ENCODE assay signal across 26 mouse cellular contexts in genomic region chr4:52517580-52517979, GRCm38 (mm10). TPM values are rescaled to one million over a fixed set of nuclear protein-coding genes. Genes with fewer than 3 reads are reported as not detected.
DNase-seq lines count a peak whose midpoint lies in the region; ATAC-seq and TF ChIP-seq lines count a peak whose summit lies in the region.
"Had no signal": no experiment of that assay in that cellular context is flagged by ENCODE, and none has a peak within 500 bp of the region (broad histone marks: within the 10 kb centered on the region; RNA-seq: fewer than 3 reads in every experiment).

No protein-coding gene starts in this region.

- no peak for TF ChIP-seq CTCF in intestine, postnatal 0 days (IDR thresholded peaks at IDR 0.05; ENCODE audit: low read depth)

- no peak overlapping the region for H3K9ac ChIP-seq in hindbrain, embryonic 11.5 days (ENCODE audit: low read depth, low read length)
- H3K9ac ChIP-seq in hindbrain, embryonic 12.5 days: no peak overlapping the region
- no peak overlapping the region for H3K9ac ChIP-seq in neural tube, embryonic 11.5 days (ENCODE audit: low read length)
- H3K9ac ChIP-seq in intestine, postnatal 0 days (ENCODE audit: low read depth, low read length): no peak overlapping the region
- H3K9ac ChIP-seq: forebrain, postnatal 0 days; heart, embryonic 15.5 days; liver, embryonic 14.5 days; midbrain, embryonic 12.5 days had no signal

- no peaks in the 10 kb centered on the region for H3K27me3 ChIP-seq in hindbrain, embryonic 11.5 days (ENCODE audit: control insufficient read depth, insufficient read depth, low read length)
- H3K27me3 ChIP-seq in hindbrain, embryonic 12.5 days: no peaks in the 10 kb centered on the region
- H3K27me3 ChIP-seq in neural tube, embryonic 11.5 days (ENCODE audit: control insufficient read depth, insufficient read depth, low read length): no peaks in the 10 kb centered on the region
- no peaks in the 10 kb centered on the region for H3K27me3 ChIP-seq in intestine, postnatal 0 days (replicated peaks; ENCODE audit: control insufficient read depth, insufficient read depth, low read length)
- H3K27me3 ChIP-seq: heart, embryonic 15.5 days; midbrain, embryonic 12.5 days had no signal

- H3K9me3 ChIP-seq in hindbrain, embryonic 11.5 days (ENCODE audit: control insufficient read depth, low read length): no peaks in the 10 kb centered on the region
- no peaks in the 10 kb centered on the region for H3K9me3 ChIP-seq in hindbrain, embryonic 12.5 days (replicated peaks)
- H3K9me3 ChIP-seq in neural tube, embryonic 11.5 days (ENCODE audit: control insufficient read depth, low read length): no peaks in the 10 kb centered on the region
- no peaks in the 10 kb centered on the region for H3K9me3 ChIP-seq in intestine, postnatal 0 days (ENCODE audit: control insufficient read depth)
- H3K9me3 ChIP-seq: heart, embryonic 15.5 days; midbrain, embryonic 12.5 days had no signal

- H3K36me3 ChIP-seq in hindbrain, embryonic 11.5 days (ENCODE audit: control insufficient read depth, insufficient read depth, low read length): no peaks in the 10 kb centered on the region
- no peaks in the 10 kb centered on the region for H3K36me3 ChIP-seq in hindbrain, embryonic 12.5 days
- no peaks in the 10 kb centered on the region for H3K36me3 ChIP-seq in neural tube, embryonic 11.5 days (ENCODE audit: control insufficient read depth, insufficient read depth, low read length)
- H3K36me3 ChIP-seq in intestine, postnatal 0 days (ENCODE audit: control insufficient read depth, insufficient read depth): no peaks in the 10 kb centered on the region
- H3K36me3 ChIP-seq: heart, embryonic 15.5 days; midbrain, embryonic 12.5 days had no signal

- H3K4me3 ChIP-seq in hindbrain, embryonic 11.5 days (ENCODE audit: low read depth, low read length): no peak overlapping the region
- H3K4me3 ChIP-seq in hindbrain, embryonic 12.5 days: no peak overlapping the region
- no peak overlapping the region for H3K4me3 ChIP-seq in neural tube, embryonic 11.5 days (ENCODE audit: low read depth, low read length)
- H3K4me3 ChIP-seq in intestine, postnatal 0 days (ENCODE audit: low read depth, low read length): no peak overlapping the region
- H3K4me3 ChIP-seq: heart, embryonic 15.5 days; left cerebral cortex, adult 2 months; midbrain, embryonic 12.5 days had no signal

- H3K27ac ChIP-seq in hindbrain, embryonic 11.5 days (ENCODE audit: low read depth, low read length): no peak overlapping the region
- no peak overlapping the region for H3K27ac ChIP-seq in hindbrain, embryonic 12.5 days
- H3K27ac ChIP-seq in neural tube, embryonic 11.5 days (ENCODE audit: low read depth, low read length): no peak overlapping the region
- H3K27ac ChIP-seq in intestine, postnatal 0 days (ENCODE audit: low read depth, low read length): no peak overlapping the region
- H3K27ac ChIP-seq: heart, embryonic 15.5 days; left cerebral cortex, adult 2 months; liver, embryonic 14.5 days; midbrain, embryonic 12.5 days; stomach, postnatal 0 days had no signal

- H3K4me1 ChIP-seq in hindbrain, embryonic 11.5 days (replicated peaks; ENCODE audit: control insufficient read depth, insufficient read depth, low read length): no peaks in the 10 kb centered on the region
- no peaks in the 10 kb centered on the region for H3K4me1 ChIP-seq in hindbrain, embryonic 12.5 days
- no peaks in the 10 kb centered on the region for H3K4me1 ChIP-seq in neural tube, embryonic 11.5 days (ENCODE audit: control insufficient read depth, insufficient read depth, low read length)
- no peaks in the 10 kb centered on the region for H3K4me1 ChIP-seq in intestine, postnatal 0 days (replicated peaks; ENCODE audit: control insufficient read depth, insufficient read depth, low read length)
- H3K4me1 ChIP-seq: heart, embryonic 15.5 days had no signal

- 8% methylated on average over 4 of the region's 4 CpGs for WGBS in hindbrain, embryonic 11.5 days
- WGBS in hindbrain, embryonic 12.5 days: 11% methylated on average over 4 of the region's 4 CpGs
- WGBS in neural tube, embryonic 11.5 days: 14% methylated on average over 4 of the region's 4 CpGs
- WGBS in intestine, postnatal 0 days: 21% methylated on average over 4 of the region's 4 CpGs

- peak; percentile 4 for DNase-seq in embryo, embryonic 9.5 days (ENCODE audit: extremely low spot score)
- DNase-seq in embryo, embryonic 11 days: no peak
- DNase-seq in hindbrain, embryonic 11.5 days (ENCODE audit: low spot score): peak; percentile 11
- peak; percentile 11 for DNase-seq in neural tube, embryonic 11.5 days (ENCODE audit: low spot score)
- no peak for DNase-seq in neural tube, embryonic 10.5 days (ENCODE audit: extremely low spot score, low spot score)
- DNase-seq: adrenal gland, postnatal 10 days; cerebellum, adult 18-20 months; cerebellum, postnatal 14 days; forebrain, postnatal 0 days; gastrocnemius, postnatal 14 days; heart, adult 11 months; kidney, adult 18-20 months; kidney, postnatal 4 days; layer of hippocampus, adult 9-11 months; lung, postnatal 10 days; thymus, adult 2 months; thymus, postnatal 4 days had no signal

- 0 out of 2 replicates have a peak, but pooled peaks have one; percentile 40 for ATAC-seq in hindbrain, embryonic 11.5 days (ENCODE audit: low FRiP score)
- no peak for ATAC-seq in hindbrain, embryonic 12.5 days (ENCODE audit: low FRiP score)
- no peak for ATAC-seq in neural tube, embryonic 11.5 days (ENCODE audit: insufficient read depth, low FRiP score, low TSS enrichment)
- ATAC-seq in intestine, postnatal 0 days: no peak
- ATAC-seq: activated CD4-positive, CD25-positive, alpha-beta regulatory T cell, adult 4 months; forebrain, postnatal 0 days had no signal

- no peak overlapping the region for H3K4me2 ChIP-seq in hindbrain, embryonic 11.5 days (replicated peaks; ENCODE audit: low read depth, low read length)
- H3K4me2 ChIP-seq in hindbrain, embryonic 12.5 days (replicated peaks): no peak overlapping the region
- no peak overlapping the region for H3K4me2 ChIP-seq in neural tube, embryonic 11.5 days (ENCODE audit: low read depth)
- H3K4me2 ChIP-seq in intestine, postnatal 0 days (replicated peaks; ENCODE audit: low read depth): no peak overlapping the region
- H3K4me2 ChIP-seq: heart, embryonic 15.5 days; midbrain, embryonic 12.5 days had no signal

RNA-seq across cellular contexts. Expression of gene Vma21-ps, which starts 20.5 kb away (rescaled TPM):
- polyA plus RNA-seq in hindbrain, embryonic 11.5 days (2014; fragmentation: Nextera tagmentation; extraction: Ambion mirVana): 0.79 TPM in 1 of 2 replicates, not detected in the other
- not detected in 2 replicates for polyA plus RNA-seq in hindbrain, embryonic 12.5 days (2016; fragmentation: Nextera tagmentation; extraction: Ambion mirVana)
- not detected in 2 replicates for polyA plus RNA-seq in neural tube, embryonic 11.5 days (2014; fragmentation: Nextera tagmentation; extraction: Ambion mirVana)
- 0.90 TPM in 1 of 2 replicates, not detected in the other for polyA plus RNA-seq in intestine, postnatal 0 days (2015; fragmentation: Nextera tagmentation; extraction: Ambion mirVana)
- polyA plus RNA-seq: activated CD4-positive, CD25-positive, alpha-beta regulatory T cell, adult 4 months; forebrain, postnatal 0 days; midbrain, embryonic 12.5 days; neural tube, embryonic 14.5 days; stomach, postnatal 0 days; thymus, adult 2 months had no signal

Comparison
In these comparisons a context has a peak if more than half of its experiments do, and no peak if none do; other contexts are left out.
1. DNase-seq: peak in embryo, embryonic 9.5 days (single experiment), hindbrain, embryonic 11.5 days (single experiment) and neural tube, embryonic 11.5 days (single experiment); none in embryo, embryonic 11 days (single experiment) and neural tube, embryonic 10.5 days (single experiment).